Mouse (Mus musculus): Measurements from ENCODE around the gene Cdk19.

- 0 out of 2 replicates have a peak, but pooled peaks have one; percentile 7 for TF ChIP-seq CTCF (conservative IDR thresholded peaks at IDR 0.05; ENCODE audit: insufficient read depth, insufficient read length, low read depth, low read length)
- TF ChIP-seq POLR2A (IDR thresholded peaks at IDR 0.05; ENCODE audit: low read depth, low read length): no peak
These were observed 54.2 kb downstream of the Cdk19 start for GRCm38 (mm10) chr10:40393447-40394143.

Measured in kidney, adult 2 months (tissue).